Mouse (Mus musculus): ENCODE measurements around the gene Togaram1.

Togaram1 gene

DNA sequence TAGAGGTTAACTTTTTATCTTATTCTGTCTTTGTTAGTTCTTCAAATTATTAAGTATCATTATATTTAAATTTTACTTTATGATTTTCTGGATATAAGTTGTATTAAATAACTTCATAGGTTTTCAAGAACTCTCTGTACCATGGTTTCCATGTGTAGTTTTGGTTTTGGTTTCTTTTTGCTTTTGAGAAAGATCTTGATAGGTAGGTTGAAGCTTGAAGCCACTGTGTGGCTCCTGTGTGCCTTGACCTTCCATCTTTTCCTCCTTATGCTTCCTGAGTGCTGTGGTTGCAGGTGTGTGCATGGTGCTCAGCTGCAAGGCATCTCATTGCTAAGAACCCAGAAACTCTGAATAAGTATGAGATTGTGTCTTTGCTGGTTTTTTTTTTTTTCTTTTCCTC is 83.2 kb downstream of the Togaram1 start:
- no peak for DNase-seq (ENCODE audit: low read depth, low spot score)

- no peak for DNase-seq (ENCODE audit: low read depth, low spot score)
Observed at GRCm38 (mm10) chr12:65058203-65058602, 92.6 kb downstream of the Togaram1 start.

GRCm38 (mm10) chr12:65061082-65061481 is 95.5 kb downstream of the Togaram1 start:
- DNase-seq (ENCODE audit: low read depth, low spot score), result no peak

DNA sequence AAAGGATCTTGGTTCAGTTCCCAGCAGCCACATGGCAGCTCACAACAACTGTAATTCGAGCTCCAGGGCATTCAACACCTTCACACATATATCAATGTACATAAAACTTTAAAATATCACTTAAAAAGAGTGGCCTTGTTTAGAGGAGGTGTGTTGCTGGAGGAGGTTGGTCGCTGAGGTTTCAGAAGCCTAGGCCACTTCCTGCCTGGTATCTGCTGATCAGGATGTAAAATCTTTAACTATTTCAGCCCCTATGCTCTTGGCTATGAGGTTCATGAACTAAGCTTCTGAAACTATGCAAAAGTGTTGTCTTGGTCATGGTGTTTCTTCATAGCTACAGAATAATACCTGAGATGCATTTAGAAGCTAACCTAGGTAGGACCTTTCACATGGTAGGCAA is 99.6 kb downstream of the Togaram1 start:
- DNase-seq (ENCODE audit: low read depth, low spot score), result no peak

DNA sequence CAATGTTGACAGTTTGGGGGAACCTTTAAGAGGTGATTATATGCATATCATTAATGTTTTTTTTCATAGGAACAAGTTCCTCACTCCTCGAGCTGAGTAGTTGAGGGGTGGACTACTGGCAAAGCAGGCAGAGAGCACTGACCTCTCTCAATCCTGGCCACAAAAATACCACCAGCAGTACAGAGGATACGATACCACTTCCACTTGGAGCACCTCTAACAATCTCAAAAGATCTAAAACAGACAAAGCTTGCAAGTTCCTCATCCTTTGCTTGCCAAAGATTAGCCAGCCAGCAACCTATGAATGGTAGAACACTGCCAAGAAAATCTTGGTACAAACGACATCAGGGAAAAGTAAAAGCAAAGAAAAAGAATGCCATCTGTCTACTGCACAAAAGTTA is 100.6 kb downstream of the Togaram1 start:
- no peak for DNase-seq (ENCODE audit: low read depth, low spot score)

GRCm38 (mm10) chr12:65068409-65068808 is 102.8 kb downstream of the Togaram1 start:
- DNase-seq (ENCODE audit: low read depth, low spot score), result no peak
